Mouse (Mus musculus) olfactory bulb, adult 2 months (tissue): Measurements from ENCODE around the gene Fancc. TPM values are rescaled to one million over a fixed set of nuclear protein-coding genes. Genes with fewer than 3 reads are reported as not detected.

Source experiments
- H3K27ac ChIP-seq: fragments of 200-500 bp; 2 replicates; pipeline ENCODE4 v1.5.1; 2012; ENCODE audit warnings: low read depth, low read length; ENCODE audit not compliant: insufficient read depth
- H3K4me1 ChIP-seq: fragments of 200-500 bp; 2 replicates; pipeline ENCODE4 v1.6.1; 2012; ENCODE audit warnings: low read length; ENCODE audit not compliant: control insufficient read depth, insufficient read depth
- H3K4me3 ChIP-seq: fragments of 200-500 bp; 2 replicates; pipeline ENCODE4 v1.5.1; 2012; ENCODE audit warnings: mild to moderate bottlenecking, low read depth, low read length, moderate library complexity; ENCODE audit not compliant: insufficient read depth
- CTCF ChIP-seq: fragments of 200-500 bp; IDR thresholded peaks from 2 replicates; pipeline ENCODE4 v1.5.1; 2012; ENCODE audit warnings: low read depth, mild to moderate bottlenecking, low read length, moderate library complexity; ENCODE audit not compliant: insufficient read depth
- POLR2A ChIP-seq: fragments of 200-500 bp; IDR thresholded peaks from 2 replicates; pipeline ENCODE4 v1.6.1; 2012; ENCODE audit warnings: mild to moderate bottlenecking, low read depth, low read length, moderate library complexity; ENCODE audit not compliant: insufficient read depth
- WGBS: fragments of 180-500 bp; shearing (Covaris S2); methylation state at CpG from one replicate; pipeline ENCODE4 v1.1.7; 2018; 5-methylcytosine and 5-hydroxymethylcytosine counted together
- polyA plus RNA-seq: library from polyadenylated mRNA; stranded (reverse); fragments of >200 nt; gene quantifications from 2 replicates; pipeline ENCODE4 v1.2.4, GENCODE M21; 2012; ENCODE audit warnings: low replicate concordance; ENCODE audit not compliant: missing spikeins, insufficient read depth, insufficient read length

The Fancc gene
- polyA plus RNA-seq, 1 experiment: not detected

DNA sequence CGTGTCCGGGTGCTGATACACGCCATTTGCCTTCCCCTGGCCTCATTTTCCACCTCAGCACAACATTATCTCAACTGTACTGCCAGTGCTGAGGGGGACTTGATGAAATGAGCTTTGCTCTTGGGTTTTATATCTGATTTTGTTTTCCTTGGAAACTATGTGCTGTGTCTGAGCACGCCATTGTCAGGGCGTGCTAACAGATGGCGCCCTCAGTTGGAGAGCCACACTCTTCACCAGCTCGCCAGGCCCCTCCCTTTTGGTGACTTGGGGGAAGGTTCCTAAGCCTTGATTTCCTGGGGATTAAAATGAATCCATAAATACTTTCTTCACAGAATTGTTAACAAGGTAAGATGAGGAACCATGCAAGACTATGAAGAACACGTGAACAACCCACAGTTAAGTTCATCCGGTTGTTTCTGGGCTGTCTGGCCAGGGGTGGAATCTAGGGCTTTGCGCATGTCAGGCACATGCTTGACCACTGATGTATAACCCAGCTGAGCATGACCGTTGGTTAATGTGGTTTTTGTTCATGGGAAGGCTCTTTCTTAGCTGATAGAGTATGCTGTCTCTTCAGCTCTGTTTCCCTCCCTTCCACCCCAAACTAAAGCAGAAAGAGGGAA is 210.5 kb downstream of the Fancc start:
- Histone ChIP-seq H3K4me1 (peaks cover 19% of the 10 kb centered on the region), H3K4me3 (no peak overlapping the region), H3K27ac (no peak overlapping the region)
- TF ChIP-seq POLR2A: no peak
- no peak for TF ChIP-seq CTCF
- 86% methylated on average over 11 of the region's 11 CpGs for WGBS

DNA sequence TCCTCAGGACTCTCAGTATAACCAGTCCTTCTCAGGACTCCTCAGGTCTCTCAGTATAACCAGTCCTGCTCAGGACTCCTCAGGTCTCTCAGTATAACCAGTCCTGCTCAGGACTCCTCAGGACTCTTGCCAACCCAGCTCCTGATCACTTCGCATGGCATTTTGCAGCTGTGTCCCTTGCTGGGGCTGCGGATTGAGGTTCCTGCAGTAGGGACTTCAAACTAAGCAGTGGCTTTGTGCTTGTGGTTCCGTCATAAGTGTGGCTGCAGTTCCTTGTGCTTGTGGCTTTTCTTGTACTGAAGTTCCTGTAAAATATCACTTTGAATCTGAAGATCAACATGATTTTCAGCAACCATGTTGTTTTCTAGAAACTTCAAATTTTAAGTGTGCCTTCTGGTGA is 212.3 kb downstream of the Fancc start:
- 86% methylated on average over 3 of the region's 3 CpGs for WGBS
- Histone ChIP-seq H3K4me3 (no peak overlapping the region), H3K4me1 (peaks cover 24% of the 10 kb centered on the region), H3K27ac (no peak overlapping the region)
- no peak for TF ChIP-seq CTCF
- no peak for TF ChIP-seq POLR2A

DNA sequence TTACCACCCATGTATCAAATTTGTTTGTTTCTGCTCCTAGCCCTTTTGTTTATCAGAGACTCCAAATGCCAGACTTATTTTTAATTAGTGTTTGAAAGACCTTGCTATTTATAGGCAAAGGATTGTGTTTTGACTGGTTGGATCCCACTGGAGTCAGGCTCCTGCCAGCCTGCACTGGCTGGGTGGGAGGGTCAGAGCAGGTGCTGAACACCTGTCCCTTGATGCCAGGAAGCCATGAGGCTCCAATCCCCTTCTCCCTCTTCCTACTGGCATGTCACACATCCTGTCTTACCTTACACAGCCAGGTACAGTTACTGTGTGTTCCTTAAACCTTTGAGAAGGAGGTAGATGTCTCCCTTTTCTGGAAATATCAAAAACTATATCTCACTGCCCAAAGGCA is 213.8 kb downstream of the Fancc start:
- H3K27ac ChIP-seq: no peak overlapping the region
- TF ChIP-seq CTCF (no peak), POLR2A (no peak)
- H3K4me3 ChIP-seq: no peak overlapping the region
- peaks cover 26% of the 10 kb centered on the region for H3K4me1 ChIP-seq

DNA sequence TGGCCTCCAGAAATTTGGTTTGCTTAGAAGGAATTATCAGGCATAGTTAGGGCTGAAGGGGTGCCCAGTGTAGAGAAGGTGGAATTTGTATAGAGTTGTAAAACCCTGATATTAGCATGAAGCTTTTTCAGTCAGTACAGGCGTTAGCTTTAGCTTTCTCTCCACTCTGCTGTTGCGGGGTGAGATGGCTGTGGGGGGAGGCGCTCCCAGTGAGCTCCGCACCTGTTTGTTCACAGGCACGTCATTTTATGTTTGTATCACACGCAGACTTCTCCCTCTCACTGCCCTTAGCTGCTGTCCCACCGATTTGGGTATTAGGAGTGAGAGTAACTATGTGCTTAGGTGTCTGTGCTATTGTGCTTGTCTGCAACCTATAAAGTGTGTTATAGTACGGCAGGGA is 215.9 kb downstream of the Fancc start:
- TF ChIP-seq CTCF (no peak), POLR2A (no peak)
- WGBS: 71% methylated on average over 8 of the region's 8 CpGs

DNA sequence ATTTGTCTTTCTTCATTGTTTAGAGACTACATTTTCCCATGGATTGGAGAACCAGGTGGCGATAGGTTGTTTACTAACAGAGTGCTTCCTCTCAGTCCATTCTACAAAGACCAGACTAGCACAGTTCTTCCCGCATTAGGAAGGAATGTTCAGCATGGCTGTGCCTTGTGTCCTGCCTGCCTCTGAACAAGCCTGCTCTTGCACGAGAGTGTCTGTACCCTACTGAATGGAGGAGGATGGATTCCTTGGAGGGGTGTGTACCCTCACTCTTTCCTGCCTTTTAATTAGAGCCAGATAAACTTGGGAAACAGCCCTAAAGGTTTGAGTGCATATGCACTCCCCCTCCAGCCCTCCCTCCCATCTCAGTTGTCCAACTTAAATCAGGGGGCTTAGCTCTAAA is 216.7 kb downstream of the Fancc start:
- Histone ChIP-seq H3K27ac (no peak overlapping the region), H3K4me1 (peaks cover 26% of the 10 kb centered on the region), H3K4me3 (no peak overlapping the region)
- TF ChIP-seq POLR2A (no peak), CTCF (no peak)
- 64% methylated on average over 3 of the region's 3 CpGs for WGBS

More for the DNA sequence above, 215.9 kb downstream of the Fancc start:
- H3K4me3 ChIP-seq: no peak overlapping the region
- H3K27ac ChIP-seq: no peak overlapping the region
- peaks cover 26% of the 10 kb centered on the region for H3K4me1 ChIP-seq

DNA sequence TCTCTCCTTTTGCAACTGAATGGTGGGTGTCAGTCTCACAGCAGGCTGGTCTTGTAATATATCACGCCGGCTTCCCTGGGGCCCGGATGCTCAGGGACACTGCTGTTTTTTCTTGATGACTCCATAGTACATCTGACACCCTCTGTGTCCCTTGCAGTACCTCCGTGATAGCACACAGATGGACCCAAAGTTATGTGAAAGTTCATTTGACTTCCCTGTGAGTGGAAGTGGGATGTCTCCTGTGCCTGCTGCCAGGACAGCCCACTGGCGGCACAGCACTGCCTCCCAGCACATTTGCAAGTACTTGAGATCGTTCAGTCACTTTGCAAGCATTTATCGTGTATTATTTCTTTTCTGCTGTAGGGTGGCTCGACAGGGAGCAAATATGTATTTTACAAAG is 217.3 kb downstream of the Fancc start:
- TF ChIP-seq POLR2A (no peak), CTCF (no peak)
- H3K4me3 ChIP-seq: no peak overlapping the region
- WGBS: 66% methylated on average over 8 of the region's 8 CpGs
- H3K4me1 ChIP-seq: peaks cover 26% of the 10 kb centered on the region
- H3K27ac ChIP-seq: no peak overlapping the region

DNA sequence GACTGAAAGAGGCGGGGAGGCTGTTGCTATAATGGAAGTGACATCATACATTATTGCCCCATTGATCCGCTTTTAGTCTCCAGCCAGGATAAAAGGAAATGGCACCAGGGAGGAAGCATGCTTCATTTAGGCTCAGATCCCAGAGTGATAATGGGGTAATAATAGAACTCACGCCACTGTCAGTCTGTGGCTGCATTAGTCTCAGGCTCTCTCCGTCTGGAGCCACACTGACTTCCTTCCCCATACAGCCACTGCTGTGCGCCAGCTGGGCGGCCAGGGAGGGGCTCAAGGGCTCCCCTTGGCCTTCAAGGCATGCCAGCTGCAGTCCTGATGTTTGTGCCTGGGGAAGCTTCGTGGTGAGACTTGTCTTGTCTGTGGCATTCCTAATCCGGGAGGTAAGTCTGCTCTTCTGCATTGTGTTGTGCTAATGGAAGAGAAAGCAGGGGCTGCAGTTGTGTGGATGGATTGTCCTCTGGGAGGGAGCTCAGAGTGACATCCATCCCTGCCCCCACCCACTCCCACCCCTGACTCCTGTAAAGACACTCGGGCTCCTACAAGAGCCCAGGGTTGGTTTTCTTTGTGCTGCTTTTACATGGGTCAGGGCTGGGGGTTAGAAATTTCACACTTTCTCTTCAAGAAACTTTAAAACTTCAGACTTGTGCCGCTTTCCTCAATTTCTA is 218.1 kb downstream of the Fancc start:
- no peak for TF ChIP-seq POLR2A
- TF ChIP-seq CTCF: no peak
- peaks cover 26% of the 10 kb centered on the region for H3K4me1 ChIP-seq
- WGBS: 26% methylated on average over 10 of the region's 10 CpGs
- no peak overlapping the region for H3K27ac ChIP-seq
- H3K4me3 ChIP-seq: no peak overlapping the region

DNA sequence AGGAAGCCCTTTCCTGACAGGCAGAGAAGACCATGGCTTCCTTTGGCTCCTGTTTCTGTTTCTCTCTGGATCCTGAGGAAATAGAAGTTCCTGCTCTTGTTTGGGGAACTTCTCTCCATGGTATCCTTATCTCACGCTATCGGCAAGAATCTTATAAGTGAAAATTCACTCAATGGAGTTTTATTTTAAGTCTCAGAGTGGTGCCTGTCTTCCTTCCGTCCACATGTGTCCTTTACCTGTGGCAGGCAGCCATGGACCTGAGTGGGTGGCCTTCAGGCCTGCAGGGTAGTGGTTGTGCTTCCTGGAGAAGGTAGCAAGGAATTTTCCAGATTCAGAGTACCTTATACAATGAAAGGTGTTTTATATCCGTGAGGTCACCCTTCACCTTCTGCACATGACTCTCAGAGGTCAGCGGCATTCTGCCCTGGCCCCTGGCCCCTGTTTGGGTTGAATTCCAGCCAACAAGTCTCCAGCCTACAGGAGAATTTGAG is 218.9 kb downstream of the Fancc start:
- TF ChIP-seq POLR2A (no peak), CTCF (no peak)
- 65% methylated on average over 5 of the region's 5 CpGs for WGBS
- H3K4me3 ChIP-seq: no peak overlapping the region
- H3K4me1 ChIP-seq: peaks cover 25% of the 10 kb centered on the region
- H3K27ac ChIP-seq: no peak overlapping the region

DNA sequence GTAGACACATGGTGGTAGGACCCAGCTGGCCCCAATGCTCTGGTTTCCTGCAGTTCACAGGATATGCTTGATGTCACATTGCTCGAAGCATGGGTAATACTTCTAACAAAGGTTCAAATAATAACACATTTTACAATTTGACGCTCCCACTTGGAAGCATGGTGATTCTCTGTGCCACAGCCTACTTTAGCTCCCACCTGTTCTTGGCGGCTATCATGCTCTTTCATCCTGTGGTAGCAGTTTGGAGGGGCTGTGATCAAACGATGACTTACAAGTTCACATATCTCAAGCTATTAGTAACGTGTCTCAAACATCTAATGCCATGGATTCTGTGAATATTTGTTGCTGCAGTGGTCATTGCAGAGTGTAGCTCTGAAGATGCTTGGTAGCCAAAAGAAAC is 219.8 kb downstream of the Fancc start:
- TF ChIP-seq POLR2A (no peak), CTCF (no peak)
- peaks cover 32% of the 10 kb centered on the region for H3K4me1 ChIP-seq
- no peak overlapping the region for H3K4me3 ChIP-seq
- no peak overlapping the region for H3K27ac ChIP-seq
- WGBS: 75% methylated on average over 5 of the region's 5 CpGs

DNA sequence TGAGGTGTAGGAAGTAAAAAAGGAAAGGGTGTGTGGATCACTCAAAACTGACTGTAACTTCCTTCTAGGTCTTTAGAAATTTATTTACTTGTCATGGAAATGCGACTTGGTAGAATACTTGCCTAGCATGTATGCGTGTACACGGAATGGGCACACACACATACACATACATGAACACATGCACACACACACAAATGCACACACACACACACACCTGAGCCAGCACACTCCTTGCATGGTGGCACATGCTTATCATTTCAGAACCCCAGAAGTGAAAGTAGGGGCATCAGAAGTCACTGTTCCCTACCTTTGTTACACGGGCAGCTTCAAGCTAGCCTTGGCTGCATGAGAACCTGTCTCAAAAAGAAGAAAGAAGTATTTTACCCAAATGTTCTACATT is 220.7 kb downstream of the Fancc start:
- TF ChIP-seq CTCF: no peak
- no peak for TF ChIP-seq POLR2A
- H3K4me1 ChIP-seq: peaks cover 32% of the 10 kb centered on the region
- H3K4me3 ChIP-seq: no peak overlapping the region
- 96% methylated on average over 4 of the region's 4 CpGs for WGBS
- H3K27ac ChIP-seq: no peak overlapping the region
